In genomic region chr6:91808022-91808421, GRCm38 (mm10) we compare ENCODE assay signal across 29 mouse cellular contexts. TPM values are rescaled to one million over a fixed set of nuclear protein-coding genes. Genes with fewer than 3 reads are reported as not detected.
DNase-seq lines count a peak whose midpoint lies in the region; ATAC-seq and TF ChIP-seq lines count a peak whose summit lies in the region.
"Had no signal": no experiment of that assay in that cellular context is flagged by ENCODE, and none has a peak within 500 bp of the region (broad histone marks: within the 10 kb centered on the region; RNA-seq: fewer than 3 reads in every experiment).

No protein-coding gene starts in this region.

- peak overlapping the region; percentile 89; the same call in 1 of the 2 replicates for H3K27ac ChIP-seq in heart, embryonic 12.5 days (ENCODE audit: poor library complexity, severe bottlenecking)
- 0 out of 2 replicates have a peak overlapping the region, but pooled peaks have one; percentile 9 for H3K27ac ChIP-seq in midbrain, embryonic 14.5 days (replicated peaks; ENCODE audit: low read depth, low read length)
- no peak overlapping the region for H3K27ac ChIP-seq in midbrain, embryonic 13.5 days
- H3K27ac ChIP-seq in olfactory bulb, adult 2 months (ENCODE audit: insufficient read depth, low read depth, low read length): peak overlapping the region; percentile 96
- H3K27ac ChIP-seq in left cerebral cortex, adult 2 months: no peak overlapping the region
- H3K27ac ChIP-seq: hindbrain, embryonic 15.5 days; kidney, embryonic 15.5 days; liver, embryonic 12.5 days; midbrain, embryonic 12.5 days; stomach, embryonic 15.5 days had no signal

- H3K4me2 ChIP-seq in heart, embryonic 12.5 days: peak overlapping the region; percentile 66; the same call in 1 of the 2 replicates
- no peak overlapping the region; the same call in 1 of the 2 replicates for H3K4me2 ChIP-seq in midbrain, embryonic 14.5 days (ENCODE audit: low read length)
- H3K4me2 ChIP-seq in midbrain, embryonic 13.5 days (replicated peaks): no peak overlapping the region

- H3K4me1 ChIP-seq in heart, embryonic 12.5 days (replicated peaks): peaks cover 51% of the 10 kb centered on the region
- H3K4me1 ChIP-seq in midbrain, embryonic 14.5 days (ENCODE audit: control insufficient read depth, insufficient read depth, low read length): peaks cover 14% of the 10 kb centered on the region
- peaks cover 35% of the 10 kb centered on the region for H3K4me1 ChIP-seq in midbrain, embryonic 13.5 days (replicated peaks)
- H3K4me1 ChIP-seq in olfactory bulb, adult 2 months (ENCODE audit: control insufficient read depth, insufficient read depth, low read length): peaks cover 28% of the 10 kb centered on the region
- H3K4me1 ChIP-seq: liver, embryonic 12.5 days had no signal

- ATAC-seq in heart, embryonic 12.5 days (ENCODE audit: insufficient number of reproducible peaks, low FRiP score): no peak
- ATAC-seq in midbrain, embryonic 14.5 days (ENCODE audit: low FRiP score, low TSS enrichment): no peak
- no peak for ATAC-seq in midbrain, embryonic 13.5 days
- ATAC-seq: inflammation-experienced regulatory T-cells, adult 6 months; liver, embryonic 12.5 days; liver, postnatal 0 days; Patski had no signal

- DNase-seq in adrenal gland, adult (ENCODE audit: inconsistent age in 2 of 2, low spot score in 1 of 2): peak; percentile 45 to 57
- no peak for DNase-seq in adrenal gland, adult 8-10 months
- DNase-seq in heart, postnatal 25 days (ENCODE audit: low spot score): no peak
- DNase-seq in midbrain, embryonic 14.5 days: no peak
- no peak for DNase-seq in left cerebral cortex, adult 2 months (ENCODE audit: extremely low spot score in 1 of 2, low spot score in 2 of 2)
- DNase-seq: cerebellum, adult 11 months; cerebellum, adult 9-10 months; cerebellum, postnatal 36 days; gastrocnemius, adult 2 months; kidney, adult 11 months; kidney, postnatal 25 days; left cerebral cortex, postnatal 4 days; liver, postnatal 0 days; lung, postnatal 36 days had no signal

- no peaks in the 10 kb centered on the region for H3K9me3 ChIP-seq in heart, embryonic 12.5 days (replicated peaks)
- no peaks in the 10 kb centered on the region for H3K9me3 ChIP-seq in midbrain, embryonic 14.5 days (ENCODE audit: control insufficient read depth, low read length)
- H3K9me3 ChIP-seq in midbrain, embryonic 13.5 days: no peaks in the 10 kb centered on the region
- H3K9me3 ChIP-seq: G1E; hindbrain, embryonic 10.5 days; hindbrain, embryonic 15.5 days; kidney, embryonic 15.5 days; liver, embryonic 12.5 days; midbrain, embryonic 12.5 days; neural tube, embryonic 15.5 days; stomach, embryonic 15.5 days had no signal

- H3K4me3 ChIP-seq in heart, embryonic 12.5 days: no peak overlapping the region
- no peak overlapping the region for H3K4me3 ChIP-seq in midbrain, embryonic 14.5 days (replicated peaks; ENCODE audit: low read depth, low read length)
- no peak overlapping the region for H3K4me3 ChIP-seq in midbrain, embryonic 13.5 days (replicated peaks)
- no peak overlapping the region for H3K4me3 ChIP-seq in olfactory bulb, adult 2 months (ENCODE audit: insufficient read depth, low read depth, low read length)
- no peak overlapping the region for H3K4me3 ChIP-seq in left cerebral cortex, adult 2 months
- H3K4me3 ChIP-seq: liver, embryonic 12.5 days had no signal

- H3K27me3 ChIP-seq in heart, embryonic 12.5 days (replicated peaks): peaks cover 72% of the 10 kb centered on the region
- H3K27me3 ChIP-seq in midbrain, embryonic 14.5 days (ENCODE audit: control insufficient read depth, insufficient read depth, low read length): peaks cover 3% of the 10 kb centered on the region; the same call in 1 of the 2 replicates
- H3K27me3 ChIP-seq in midbrain, embryonic 13.5 days: peaks cover 15% of the 10 kb centered on the region
- H3K27me3 ChIP-seq: hindbrain, embryonic 15.5 days had no signal

- TF ChIP-seq POLR2A in olfactory bulb, adult 2 months (IDR thresholded peaks at IDR 0.05; ENCODE audit: insufficient read depth, low read depth, low read length): no peak

- H3K9ac ChIP-seq in heart, embryonic 12.5 days: no peak overlapping the region
- H3K9ac ChIP-seq in midbrain, embryonic 14.5 days (replicated peaks; ENCODE audit: low read length): no peak overlapping the region
- no peak overlapping the region for H3K9ac ChIP-seq in midbrain, embryonic 13.5 days (replicated peaks)
- H3K9ac ChIP-seq: liver, embryonic 12.5 days; liver, postnatal 0 days; stomach, embryonic 15.5 days had no signal

- intact Hi-C loops in heart, postnatal 25 days (cut with DNase I): no loop called here
- intact Hi-C loops in left cerebral cortex, adult 2 months (cut with DNase I): loop anchor here (5.0 kb wide), 1 partner anchor 34 kb away; no protein-coding TSS in a partner anchor

- WGBS in heart, embryonic 12.5 days: 54% methylated on average over 6 of the region's 6 CpGs
- 62% methylated on average over 6 of the region's 6 CpGs for WGBS in midbrain, embryonic 14.5 days
- 71% methylated on average over 6 of the region's 6 CpGs for WGBS in midbrain, embryonic 13.5 days
- WGBS in olfactory bulb, adult 2 months: 43% methylated on average over 6 of the region's 6 CpGs

- no peaks in the 10 kb centered on the region for H3K36me3 ChIP-seq in heart, embryonic 12.5 days
- no peaks in the 10 kb centered on the region for H3K36me3 ChIP-seq in midbrain, embryonic 14.5 days (ENCODE audit: control insufficient read depth, insufficient read depth, low read length)
- H3K36me3 ChIP-seq in midbrain, embryonic 13.5 days: no peaks in the 10 kb centered on the region
- H3K36me3 ChIP-seq: G1E; hindbrain, embryonic 10.5 days; hindbrain, embryonic 15.5 days; kidney, embryonic 15.5 days; liver, embryonic 12.5 days; midbrain, embryonic 12.5 days; neural tube, embryonic 15.5 days; stomach, embryonic 15.5 days had no signal

- no peak for TF ChIP-seq CTCF in olfactory bulb, adult 2 months (IDR thresholded peaks at IDR 0.05; ENCODE audit: insufficient read depth, low read depth, low read length)
- no peak for TF ChIP-seq CTCF in left cerebral cortex, adult 2 months (IDR thresholded peaks at IDR 0.05)

RNA-seq across cellular contexts. Expression of gene Grip2, which starts 19.0 kb away (rescaled TPM):
- 1 to 10 TPM; 3.0 to 4.7 (median 4.1) TPM for total RNA-seq in adrenal gland, adult 8-10 months (2022)
- 8.4 and 8.7 TPM in 2 replicates for polyA plus RNA-seq in heart, embryonic 12.5 days (2016; fragmentation: Nextera tagmentation; extraction: Ambion mirVana)
- total RNA-seq in heart, postnatal 25 days (2021): 10 to 100 TPM; 12.3 to 17.4 TPM
- polyA plus RNA-seq in midbrain, embryonic 14.5 days (2014; fragmentation: Nextera tagmentation; extraction: Ambion mirVana): 7.5 and 7.6 TPM in 2 replicates
- polyA plus RNA-seq in midbrain, embryonic 13.5 days (2015; fragmentation: Nextera tagmentation; extraction: Ambion mirVana): 4.4 and 4.8 TPM in 2 replicates
- not detected in 2 replicates for polyA plus RNA-seq in olfactory bulb, adult 2 months (2012; ENCODE audit: insufficient read depth, insufficient read length, low replicate concordance, missing spikeins)
- 10 to 100 TPM; 16.2 to 17.3 TPM for total RNA-seq in left cerebral cortex, adult 2 months (2021)
- total RNA-seq: CH12.LX; megakaryocyte, adult 5-6 weeks had no signal
- polyA plus RNA-seq: G1E; liver, postnatal 0 days had no signal

Comparison
In these comparisons a context has a peak if more than half of its experiments do, and no peak if none do; other contexts are left out.
1. DNase-seq: peak in adrenal gland, adult (2 of 2); none in adrenal gland, adult 8-10 months (single experiment), heart, postnatal 25 days (single experiment), midbrain, embryonic 14.5 days (single experiment) and left cerebral cortex, adult 2 months (0 of 2).
2. H3K27ac ChIP-seq: peak in heart, embryonic 12.5 days (single experiment), midbrain, embryonic 14.5 days (single experiment) and olfactory bulb, adult 2 months (single experiment); none in midbrain, embryonic 13.5 days (single experiment) and left cerebral cortex, adult 2 months (single experiment).